Mouse (Mus musculus) midbrain, embryonic 11.5 days (tissue): ENCODE results near the gene Cmtm8. TPM values are rescaled to one million over a fixed set of nuclear protein-coding genes. Genes with fewer than 3 reads are reported as not detected.
A peak's percentile ranks its signal among the peaks of the same experiment; 100 is the strongest.

Experiments used
- ATAC-seq: fragments of 200-750 bp; cut with Nextera tagmentation; 2 replicates; pipeline ENCODE4 v1.8.0; 2017; ENCODE audit warnings: moderate TSS enrichment, moderate library complexity; ENCODE audit not compliant: low FRiP score
- DNase-seq: peaks from one replicate; pipeline ENCODE4 v3.0.0; 2015; ENCODE audit warnings: low spot score; ENCODE audit errors: missing footprints
- H3K27ac ChIP-seq: fragments of 300-500 bp; sonication (generic); 2 replicates; pipeline ENCODE4 v1.5.1; 2014; ENCODE audit warnings: low read depth, low read length
- H3K27me3 ChIP-seq: fragments of 300-500 bp; sonication (generic); 2 replicates; pipeline ENCODE4 v1.6.1; 2014; ENCODE audit warnings: mild to moderate bottlenecking, low read length, moderate library complexity, mixed read lengths; ENCODE audit not compliant: control insufficient read depth, insufficient read depth
- H3K36me3 ChIP-seq: fragments of 300-500 bp; sonication (generic); 2 replicates; pipeline ENCODE4 v1.6.1; 2014; ENCODE audit warnings: mild to moderate bottlenecking, low read length, moderate library complexity, mixed read lengths; ENCODE audit not compliant: control insufficient read depth, insufficient read depth
- H3K4me1 ChIP-seq: fragments of 300-500 bp; sonication (generic); 2 replicates; pipeline ENCODE4 v1.6.1; 2014; ENCODE audit warnings: low read length; ENCODE audit not compliant: control insufficient read depth, insufficient read depth
- H3K4me2 ChIP-seq: fragments of 300-500 bp; sonication (generic); 2 replicates; pipeline ENCODE4 v1.6.1; 2014; ENCODE audit warnings: mild to moderate bottlenecking, moderate library complexity
- H3K4me3 ChIP-seq: fragments of 300-500 bp; sonication (generic); 2 replicates; pipeline ENCODE4 v1.5.1; 2014; ENCODE audit warnings: low read depth, low read length
- H3K9ac ChIP-seq: fragments of 300-500 bp; sonication (generic); 2 replicates; pipeline ENCODE4 v1.6.1; 2014; ENCODE audit warnings: low read length
- H3K9me3 ChIP-seq: fragments of 300-500 bp; sonication (generic); 2 replicates; pipeline ENCODE4 v1.6.1; 2016; ENCODE audit warnings: low read length; ENCODE audit not compliant: control insufficient read depth
- WGBS: fragments of 180-500 bp; shearing (Covaris S2); extraction: QIAGEN DNeasy Blood & Tissue Kit; methylation state at CpG from one replicate; pipeline ENCODE4 v1.1.7; 2014; 5-methylcytosine and 5-hydroxymethylcytosine counted together
- polyA plus RNA-seq: library from polyadenylated mRNA; unstranded; fragments of >200 nt; fragmentation: Nextera tagmentation; extraction: Ambion mirVana; gene quantifications from 2 replicates; pipeline ENCODE4 v1.2.1, GENCODE M21; 2014

The Cmtm8 gene
- polyA plus RNA-seq, 1 experiment from 2014 or later: 15.5 TPM

- H3K4me1 ChIP-seq: no peaks in the 10 kb centered on the region
- peak; percentile 31 for DNase-seq
- no peak overlapping the region for H3K27ac ChIP-seq
- H3K27me3 ChIP-seq: no peaks in the 10 kb centered on the region
- ATAC-seq: no peak
- no peaks in the 10 kb centered on the region for H3K9me3 ChIP-seq
- H3K9ac ChIP-seq: no peak overlapping the region
- H3K36me3 ChIP-seq: peaks cover 4% of the 10 kb centered on the region; the same call in 1 of the 2 replicates
- 84% methylated on average over 4 of the region's 4 CpGs for WGBS
- no peak overlapping the region for H3K4me2 ChIP-seq
- H3K4me3 ChIP-seq: no peak overlapping the region
Observed at GRCm38 (mm10) chr9:114745654-114746053, 98.3 kb downstream of the Cmtm8 start.

- Histone ChIP-seq H3K36me3 (peaks cover 4% of the 10 kb centered on the region; the same call in 1 of the 2 replicates), H3K4me2 (no peak overlapping the region), H3K9ac (no peak overlapping the region), H3K9me3 (no peaks in the 10 kb centered on the region), H3K4me3 (no peak overlapping the region), H3K4me1 (no peaks in the 10 kb centered on the region), H3K27me3 (no peaks in the 10 kb centered on the region), H3K27ac (no peak overlapping the region)
- ATAC-seq (no peak), DNase-seq (no peak)
- WGBS: 87% methylated on average over 4 of the region's 4 CpGs
Observed at GRCm38 (mm10) chr9:114745163-114745562, 98.8 kb downstream of the Cmtm8 start.

GRCm38 (mm10) chr9:114742731-114743130 lies 101.2 kb downstream of the Cmtm8 start:
- Histone ChIP-seq H3K9me3 (no peaks in the 10 kb centered on the region), H3K27me3 (no peaks in the 10 kb centered on the region), H3K9ac (no peak overlapping the region), H3K4me3 (no peak overlapping the region), H3K4me1 (no peaks in the 10 kb centered on the region), H3K36me3 (peaks cover 4% of the 10 kb centered on the region; the same call in 1 of the 2 replicates), H3K27ac (no peak overlapping the region), H3K4me2 (no peak overlapping the region)
- WGBS: 90% methylated on average over 2 of the region's 2 CpGs
- peak; percentile 66 for DNase-seq
- ATAC-seq: no peak

GRCm38 (mm10) chr9:114740336-114740735 lies 103.6 kb downstream of the Cmtm8 start:
- H3K4me1 ChIP-seq: no peaks in the 10 kb centered on the region
- peak; percentile 8 for DNase-seq
- no peaks in the 10 kb centered on the region for H3K9me3 ChIP-seq
- no peaks in the 10 kb centered on the region for H3K27me3 ChIP-seq
- H3K9ac ChIP-seq: no peak overlapping the region
- H3K27ac ChIP-seq: no peak overlapping the region
- H3K4me2 ChIP-seq: no peak overlapping the region
- no peaks in the 10 kb centered on the region for H3K36me3 ChIP-seq
- no peak overlapping the region for H3K4me3 ChIP-seq
- ATAC-seq: no peak
- 92% methylated on average over 9 of the region's 9 CpGs for WGBS

Other genes with a start within 250 kb of the Cmtm8 start
- 67.4 and 69.3 TPM in 2 replicates for gene Cnot10, start 204.0 kb downstream of the Cmtm8 start, polyA plus RNA-seq
- gene Dync1li1, start 155.4 kb downstream of the Cmtm8 start, polyA plus RNA-seq: 79.4 and 99.6 TPM in 2 replicates
- 26.0 and 26.1 TPM in 2 replicates for gene Cmtm6, start 113.0 kb downstream of the Cmtm8 start, polyA plus RNA-seq
- gene Cmtm7, start 62.3 kb downstream of the Cmtm8 start, polyA plus RNA-seq: 51.5 and 60.0 TPM in 2 replicates
- gene Gpd1l, start 89.8 kb upstream of the Cmtm8 start, polyA plus RNA-seq: 10.0 and 11.2 TPM in 2 replicates
- 0.81 and 1.1 TPM in 2 replicates for gene Osbpl10, start 134.4 kb upstream of the Cmtm8 start, polyA plus RNA-seq
- gene Rps27rt, start 138.6 kb upstream of the Cmtm8 start, polyA plus RNA-seq: 392 and 401 TPM in 2 replicates